Mouse (Mus musculus) limb, embryonic 11.5 days (tissue): ENCODE measurements around the gene Foxj2. TPM values are rescaled to one million over a fixed set of nuclear protein-coding genes. Genes with fewer than 3 reads are reported as not detected.
A peak's percentile ranks its signal among the peaks of the same experiment; 100 is the strongest.

Experiments
- ATAC-seq: fragments of 200-750 bp; cut with Nextera tagmentation; 2 replicates; pipeline ENCODE4 v1.8.0; 2017; ENCODE audit warnings: low read depth; ENCODE audit not compliant: insufficient number of reproducible peaks, low FRiP score, low TSS enrichment
- DNase-seq: peaks from one replicate; pipeline ENCODE4 v3.0.0-alpha.2; 2015; ENCODE audit warnings: low spot score
- H3K27ac ChIP-seq: fragments of 300-500 bp; sonication (generic); replicated peaks from 2 replicates; pipeline ENCODE4 v1.5.1; 2014; ENCODE audit warnings: low read depth, mild to moderate bottlenecking, low read length
- H3K27me3 ChIP-seq: fragments of 300-500 bp; sonication (generic); 2 replicates; pipeline ENCODE4 v1.6.1; 2014; ENCODE audit warnings: mild to moderate bottlenecking, low read length, mixed read lengths; ENCODE audit not compliant: control insufficient read depth, insufficient read depth
- H3K36me3 ChIP-seq: fragments of 300-500 bp; sonication (generic); 2 replicates; pipeline ENCODE4 v1.6.1; 2014; ENCODE audit warnings: mild to moderate bottlenecking, low read length, moderate library complexity, mixed read lengths; ENCODE audit not compliant: control insufficient read depth, insufficient read depth
- H3K4me1 ChIP-seq: fragments of 300-500 bp; sonication (generic); 2 replicates; pipeline ENCODE4 v1.6.1; 2014; ENCODE audit warnings: low read length, mixed read lengths; ENCODE audit not compliant: control insufficient read depth, insufficient read depth
- H3K4me2 ChIP-seq: fragments of 300-500 bp; sonication (generic); 2 replicates; pipeline ENCODE4 v1.6.1; 2014; ENCODE audit warnings: low read depth, mild to moderate bottlenecking, moderate library complexity; ENCODE audit not compliant: severe bottlenecking
- H3K4me3 ChIP-seq: fragments of 300-500 bp; sonication (generic); 2 replicates; pipeline ENCODE4 v1.5.1; 2014; ENCODE audit warnings: low read depth, low read length
- H3K9ac ChIP-seq: fragments of 300-500 bp; sonication (generic); 2 replicates; pipeline ENCODE4 v1.6.1; 2014; ENCODE audit warnings: mild to moderate bottlenecking, low read length
- H3K9me3 ChIP-seq: fragments of 300-500 bp; sonication (generic); 2 replicates; pipeline ENCODE4 v1.6.1; 2016; ENCODE audit warnings: low read length; ENCODE audit not compliant: control insufficient read depth
- WGBS: fragments of 180-500 bp; shearing (Covaris S2); extraction: QIAGEN DNeasy Blood & Tissue Kit; methylation state at CpG from one replicate; pipeline ENCODE4 v1.1.7; 2014; 5-methylcytosine and 5-hydroxymethylcytosine counted together
- polyA plus RNA-seq: library from polyadenylated mRNA; unstranded; fragments of >200 nt; fragmentation: Nextera tagmentation; extraction: Ambion mirVana; gene quantifications from 2 replicates; pipeline ENCODE4 v1.2.1, GENCODE M21; 2014

Foxj2 gene
- 3.7 and 3.9 TPM in 2 replicates for polyA plus RNA-seq

DNA sequence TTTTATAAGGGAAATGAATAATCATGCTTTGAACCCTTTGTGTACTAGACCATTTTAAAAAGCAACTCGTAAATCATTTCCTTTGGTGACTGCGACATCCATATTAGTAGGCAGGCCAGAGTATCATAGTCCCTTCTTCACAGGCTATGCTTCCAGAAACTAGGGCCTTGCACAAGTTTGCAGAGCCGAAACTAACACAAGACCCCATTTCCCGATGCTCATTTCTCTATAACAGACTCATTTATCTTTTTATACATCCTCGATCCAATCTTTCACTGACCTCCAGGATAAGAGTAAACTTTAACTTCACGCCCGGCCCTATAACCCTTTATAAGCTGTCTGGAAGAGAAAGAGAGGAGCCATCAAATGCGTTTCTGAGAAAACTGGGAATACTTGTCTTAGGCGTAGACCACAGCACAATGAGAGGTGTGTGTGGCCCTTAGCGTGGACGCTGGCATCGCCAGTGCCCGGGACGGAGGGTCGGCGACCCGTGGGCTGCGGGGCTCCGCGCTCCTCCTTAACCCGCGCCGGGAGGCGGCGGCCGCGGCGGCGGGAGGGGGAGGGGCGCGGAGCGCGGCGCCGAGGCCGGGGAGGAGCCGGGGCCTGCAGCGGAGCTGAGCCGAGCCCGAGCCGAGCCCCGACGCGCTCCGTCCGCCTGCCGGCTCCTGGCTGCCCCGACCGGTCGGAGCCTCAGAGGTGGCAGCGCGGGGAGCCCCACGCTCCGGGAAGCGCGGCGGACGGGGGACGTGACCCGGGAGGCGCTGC, at the start of gene Foxj2:
Gene Foxj2 (plus strand): TSS at position 609 of the 765 bp plus-strand sequence.
- H3K27me3 ChIP-seq: no peaks in the 10 kb centered on the region
- no peaks in the 10 kb centered on the region for H3K9me3 ChIP-seq
- H3K4me2 ChIP-seq: peak within 1 kb of the TSS; percentile 72
- no peaks in the 10 kb centered on the region; the same call in 1 of the 2 replicates for H3K36me3 ChIP-seq
- 3% methylated on average over 46 of the region's 61 CpGs for WGBS
- DNase-seq (peak; percentile 73), ATAC-seq (peak; percentile 62; the same call in 1 of the 2 replicates)
- H3K27ac ChIP-seq: no peak within 1 kb of the TSS
- H3K4me3 ChIP-seq: peak within 1 kb of the TSS; percentile 65
- peak within 1 kb of the TSS; percentile 89 for H3K9ac ChIP-seq
- H3K4me1 ChIP-seq: peaks cover 8% of the 10 kb centered on the region

DNA sequence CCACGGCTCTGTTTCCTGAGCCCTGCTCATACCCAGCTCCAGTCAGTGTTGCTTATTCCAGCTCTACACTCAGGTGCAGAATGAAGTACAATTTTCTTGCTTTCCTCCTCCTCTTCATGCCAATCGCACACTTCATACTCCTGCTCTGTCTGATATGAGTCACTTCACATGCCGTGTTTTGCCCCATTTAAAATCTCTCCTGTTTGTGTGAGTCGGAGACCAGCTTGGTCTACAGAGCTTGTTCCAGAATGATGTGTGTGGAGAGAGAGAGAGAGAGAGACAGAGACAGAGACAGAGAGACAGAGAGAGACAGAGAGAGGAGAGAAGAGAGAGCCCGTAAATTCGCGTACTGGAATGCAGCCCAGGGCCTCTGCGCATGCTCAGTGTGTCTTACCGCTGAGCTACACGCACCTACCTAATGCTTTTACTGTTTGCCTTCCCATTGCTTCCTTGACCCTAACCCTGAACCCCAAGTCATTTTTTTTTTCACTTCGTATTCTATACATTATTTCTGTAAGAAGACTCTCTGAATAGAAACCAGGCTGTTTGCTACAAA, 48.9 kb upstream of the Foxj2 start:
- no peaks in the 10 kb centered on the region for H3K36me3 ChIP-seq
- H3K9me3 ChIP-seq: no peaks in the 10 kb centered on the region
- no peak overlapping the region for H3K4me3 ChIP-seq
- WGBS: 87% methylated on average over 11 of the region's 11 CpGs
- no peak for ATAC-seq
- H3K4me2 ChIP-seq: no peak overlapping the region
- H3K27me3 ChIP-seq: no peaks in the 10 kb centered on the region
- H3K4me1 ChIP-seq: no peaks in the 10 kb centered on the region; the same call in 1 of the 2 replicates
- H3K27ac ChIP-seq: no peak overlapping the region
- DNase-seq: no peak
- H3K9ac ChIP-seq: no peak overlapping the region

DNA sequence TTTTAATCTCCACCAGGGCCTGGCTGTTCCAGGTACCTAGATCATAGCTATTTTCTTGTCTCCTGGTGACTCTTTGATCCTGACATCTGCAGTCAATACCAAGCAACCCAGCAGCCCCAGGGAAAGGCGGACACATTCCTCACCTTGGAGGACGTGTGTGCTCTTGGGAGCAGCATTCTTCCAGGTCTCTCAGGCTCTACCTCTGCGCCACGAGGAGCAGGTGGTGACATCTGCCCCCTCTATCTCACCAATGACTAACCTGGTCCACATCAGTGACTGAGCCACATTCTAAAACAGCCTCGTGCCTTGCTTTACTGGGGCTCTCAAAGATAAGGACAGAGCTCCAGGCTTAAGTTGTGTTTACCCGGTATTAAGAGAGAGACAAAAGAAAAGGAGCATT, 47.0 kb upstream of the Foxj2 start:
- Histone ChIP-seq H3K27me3 (no peaks in the 10 kb centered on the region), H3K36me3 (no peaks in the 10 kb centered on the region), H3K9ac (no peak overlapping the region), H3K4me2 (no peak overlapping the region), H3K4me3 (no peak overlapping the region), H3K27ac (no peak overlapping the region), H3K4me1 (no peaks in the 10 kb centered on the region), H3K9me3 (no peaks in the 10 kb centered on the region)
- WGBS: 42% methylated on average over 6 of the region's 6 CpGs
- no peak for ATAC-seq
- DNase-seq: no peak

GRCm38 (mm10) chr6:122774345-122774744, 45.4 kb upstream of the Foxj2 start:
- no peaks in the 10 kb centered on the region for H3K36me3 ChIP-seq
- ATAC-seq (no peak), DNase-seq (no peak)
- no peaks in the 10 kb centered on the region for H3K9me3 ChIP-seq
- H3K27ac ChIP-seq: no peak overlapping the region
- WGBS: 97% methylated on average over 1 of the region's 1 CpGs
- no peaks in the 10 kb centered on the region for H3K27me3 ChIP-seq
- no peaks in the 10 kb centered on the region for H3K4me1 ChIP-seq
- no peak overlapping the region for H3K4me3 ChIP-seq
- H3K4me2 ChIP-seq: no peak overlapping the region
- H3K9ac ChIP-seq: no peak overlapping the region

DNA sequence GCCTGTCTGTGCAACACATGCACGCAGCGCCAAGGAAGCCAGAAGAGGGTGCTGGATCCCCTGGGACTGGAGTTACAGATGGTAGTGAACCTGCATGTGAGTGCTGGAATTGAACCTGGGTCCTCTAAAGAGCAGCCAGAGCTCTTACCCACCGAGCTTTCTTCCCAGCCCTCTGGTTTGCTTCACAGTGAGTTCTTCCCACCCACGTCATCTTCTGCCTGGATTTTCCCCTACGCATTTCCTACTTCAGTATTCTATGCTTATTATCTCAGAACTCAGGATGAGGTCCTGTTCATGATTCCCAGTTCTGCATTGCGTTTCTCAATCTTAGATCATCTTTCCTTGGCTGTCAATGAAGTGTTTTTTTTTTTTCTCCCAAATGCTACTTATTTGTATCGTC, 43.7 kb upstream of the Foxj2 start:
- no peaks in the 10 kb centered on the region for H3K9me3 ChIP-seq
- no peaks in the 10 kb centered on the region for H3K27me3 ChIP-seq
- H3K9ac ChIP-seq: no peak overlapping the region
- no peaks in the 10 kb centered on the region for H3K36me3 ChIP-seq
- no peak overlapping the region for H3K4me3 ChIP-seq
- no peak overlapping the region for H3K4me2 ChIP-seq
- H3K4me1 ChIP-seq: no peaks in the 10 kb centered on the region
- DNase-seq (no peak), ATAC-seq (no peak)
- H3K27ac ChIP-seq: no peak overlapping the region
- 84% methylated on average over 7 of the region's 7 CpGs for WGBS

- no peaks in the 10 kb centered on the region for H3K9me3 ChIP-seq
- no peak overlapping the region for H3K9ac ChIP-seq
- DNase-seq (no peak), ATAC-seq (no peak)
- WGBS: 42% methylated on average over 1 of the region's 1 CpGs
- H3K27me3 ChIP-seq: no peaks in the 10 kb centered on the region
- no peaks in the 10 kb centered on the region for H3K4me1 ChIP-seq
- H3K4me2 ChIP-seq: no peak overlapping the region
- H3K27ac ChIP-seq: no peak overlapping the region
- no peak overlapping the region for H3K4me3 ChIP-seq
- no peaks in the 10 kb centered on the region for H3K36me3 ChIP-seq
Observed at GRCm38 (mm10) chr6:122779916-122780315, 39.8 kb upstream of the Foxj2 start.

DNA sequence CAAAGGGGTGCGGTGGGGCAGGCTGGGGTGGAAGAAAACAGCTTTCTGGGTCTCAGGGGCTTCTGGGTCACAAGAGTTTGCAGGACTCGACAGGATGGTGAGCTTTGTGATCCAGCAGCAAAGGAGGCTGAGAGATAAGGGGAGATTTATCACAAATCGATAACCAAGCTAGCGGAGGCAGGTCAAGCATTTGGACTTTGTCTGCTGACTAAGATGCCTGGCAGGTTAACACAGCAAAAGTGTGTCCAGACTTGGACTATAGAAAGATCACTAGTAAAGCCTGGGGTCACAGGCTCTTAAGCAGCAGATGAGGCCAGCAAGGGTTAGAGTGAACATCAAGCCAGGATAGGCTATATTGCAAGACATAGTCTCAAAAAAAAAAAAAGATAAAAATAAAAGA, 38.5 kb upstream of the Foxj2 start:
- no peak for ATAC-seq
- no peak for DNase-seq
- Histone ChIP-seq H3K4me2 (no peak overlapping the region), H3K27ac (no peak overlapping the region), H3K4me1 (no peaks in the 10 kb centered on the region), H3K36me3 (no peaks in the 10 kb centered on the region), H3K27me3 (no peaks in the 10 kb centered on the region), H3K4me3 (no peak overlapping the region), H3K9me3 (no peaks in the 10 kb centered on the region), H3K9ac (no peak overlapping the region)
- 81% methylated on average over 4 of the region's 4 CpGs for WGBS

DNA sequence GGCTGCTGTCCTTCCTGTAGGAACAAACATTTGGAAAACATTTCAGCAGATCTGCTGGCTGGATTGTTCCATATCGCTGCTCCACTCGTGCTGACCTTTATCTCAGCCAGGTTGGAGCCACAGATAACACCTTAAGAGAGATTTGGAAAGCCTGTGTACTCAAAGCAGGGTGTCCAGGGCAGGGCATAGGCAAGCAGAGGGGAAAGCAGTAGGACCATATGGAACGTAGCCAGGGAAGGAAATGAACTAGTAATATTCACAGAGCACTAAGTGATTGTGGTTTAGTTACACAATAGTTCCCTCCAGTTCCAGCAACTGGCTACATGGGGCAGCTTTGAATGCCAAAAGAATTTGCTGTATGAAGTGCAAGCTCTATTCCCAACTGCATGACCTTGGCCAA, 37.5 kb upstream of the Foxj2 start:
- WGBS: 70% methylated on average over 3 of the region's 3 CpGs
- H3K36me3 ChIP-seq: no peaks in the 10 kb centered on the region
- H3K27me3 ChIP-seq: no peaks in the 10 kb centered on the region
- H3K4me1 ChIP-seq: no peaks in the 10 kb centered on the region
- ATAC-seq: no peak
- no peak overlapping the region for H3K4me2 ChIP-seq
- H3K9me3 ChIP-seq: no peaks in the 10 kb centered on the region
- H3K27ac ChIP-seq: no peak overlapping the region
- DNase-seq: no peak
- H3K4me3 ChIP-seq: no peak overlapping the region
- no peak overlapping the region for H3K9ac ChIP-seq
